Mouse (Mus musculus) ES-E14 (cell line): ENCODE measurements at regions not wholly inside any gene's neighbourhood (a gene's known extent, or its start where the extent isn't known, plus 50 kb on each side); places are given as distances from the start of the nearest gene placed in this dataset.

ENCODE experiments used
- CHD2 ChIP-seq: IDR thresholded peaks from 2 replicates; pipeline ENCODE4 v1.6.1; 2014; ENCODE audit warnings: mild to moderate bottlenecking, low read depth, low read length, inconsistent platforms
- HCFC1 ChIP-seq: IDR thresholded peaks from 2 replicates; pipeline ENCODE4 v1.6.1; 2012; ENCODE audit warnings: low read length, inconsistent platforms, borderline replicate concordance; ENCODE audit not compliant: insufficient read depth
- MAFK ChIP-seq: IDR thresholded peaks from 2 replicates; pipeline ENCODE4 v1.6.1; 2014; ENCODE audit warnings: mild to moderate bottlenecking, low read depth, low read length, inconsistent platforms; ENCODE audit not compliant: insufficient read depth
- ZC3H11A ChIP-seq: IDR thresholded peaks from 2 replicates; pipeline ENCODE4 v1.6.1; 2012; ENCODE audit warnings: low read depth, mild to moderate bottlenecking, inconsistent platforms, low read length, borderline replicate concordance

- no peak for TF ChIP-seq MAFK
- TF ChIP-seq HCFC1: no peak
- no peak for TF ChIP-seq ZC3H11A
- no peak for TF ChIP-seq CHD2
These were observed 389.4 kb upstream of the Mef2c start for GRCm38 (mm10) chr13:83114401-83114800.
